Mouse (Mus musculus): ENCODE measurements at regions not wholly inside any gene's neighbourhood (a gene's known extent, or its start where the extent isn't known, plus 50 kb on each side); places are given as distances from the start of the nearest gene placed in this dataset. TPM values are rescaled to one million over a fixed set of nuclear protein-coding genes. Genes with fewer than 3 reads are reported as not detected.

DNA sequence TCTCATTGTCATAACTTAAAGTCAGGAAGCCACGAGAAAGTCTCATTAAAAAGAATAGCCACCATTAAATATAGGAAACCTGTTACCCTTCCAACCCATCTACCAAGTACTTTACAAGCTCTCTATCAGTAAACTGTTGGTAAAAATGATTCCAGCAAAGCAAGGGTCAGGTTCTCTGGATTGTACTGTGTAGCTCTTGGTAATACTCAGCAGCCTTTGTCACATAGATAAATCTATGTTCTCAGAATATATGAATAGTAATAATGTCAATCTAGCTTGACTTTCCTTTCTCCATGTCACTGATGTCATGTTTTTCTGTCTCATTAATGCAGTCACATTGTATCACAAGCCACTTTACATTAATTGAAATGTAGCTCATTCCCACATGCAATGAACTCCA is 561.8 kb downstream of the Tecrl start:
- DNase-seq (ENCODE audit: low spot score, missing footprints) (no peak), ATAC-seq (ENCODE audit: low FRiP score) (no peak)
- Histone ChIP-seq H3K4me3 (ENCODE audit: low read depth, low read length) (no peak overlapping the region), H3K36me3 (ENCODE audit: control insufficient read depth, insufficient read depth, low read length) (no peaks in the 10 kb centered on the region), H3K27me3 (ENCODE audit: control insufficient read depth, insufficient read depth, low read length) (no peaks in the 10 kb centered on the region), H3K4me2 (no peak overlapping the region), H3K9ac (ENCODE audit: low read length) (no peak overlapping the region), H3K4me1 (ENCODE audit: control insufficient read depth, insufficient read depth, low read length) (no peaks in the 10 kb centered on the region), H3K27ac (ENCODE audit: low read depth, low read length) (no peak overlapping the region), H3K9me3 (ENCODE audit: control insufficient read depth, low read length) (no peaks in the 10 kb centered on the region)
- WGBS: 81% methylated on average over 1 of the region's 1 CpGs

MicroRNAs encoded in the stretch of these regions (microRNA counts, 519-probe panel; counts per million panel counts)
- microRNA mmu-miR-1187: not detected

Small RNA genes lying in the stretch of these regions (microRNA-seq; reads per million reads assigned to microRNA genes)
- not detected for gene Mir1187

Measured in midbrain, embryonic 11.5 days (tissue).